Mouse (Mus musculus) gastrocnemius, adult 8-10 months (tissue): ENCODE data around the gene Prkci. TPM values are rescaled to one million over a fixed set of nuclear protein-coding genes. Genes with fewer than 3 reads are reported as not detected.

Experiments used
- DNase-seq, 2 experiments: peaks; one replicate each; pipeline ENCODE4 v3.0.0; 2022; ENCODE audit warnings: low spot score in 2 of 2
- total RNA-seq, 4 experiments: library from RNA; stranded (reverse); gene quantifications; 2 replicates each; pipeline ENCODE4 v1.2.4; 2022

The Prkci gene
- total RNA-seq, 4 experiments from 2014 or later = 1.9 to 4.3 (median 3.3) TPM

- DNase-seq = no peak
Observed at GRCm38 (mm10) chr3:31083507-31084245, 88.1 kb downstream of the Prkci start.

DNA sequence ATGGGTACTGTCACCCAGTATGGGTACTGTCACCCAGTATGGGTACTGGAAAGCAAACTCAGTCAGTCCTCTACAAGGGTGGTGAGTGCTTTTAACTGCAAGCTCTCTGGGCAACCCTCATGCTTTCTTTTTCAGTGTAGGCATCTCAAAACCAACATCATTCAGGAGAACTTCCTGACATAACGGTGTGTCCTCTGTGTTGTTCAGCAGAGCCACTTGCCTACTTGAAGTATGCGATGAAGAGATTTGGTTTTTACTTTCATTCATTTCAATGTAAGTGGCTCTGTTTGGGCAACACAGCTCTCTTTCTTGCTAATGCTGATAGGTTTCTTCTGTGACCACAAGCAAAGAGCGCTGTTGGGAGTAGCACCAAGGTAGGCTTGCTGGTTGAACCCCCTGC lies 89.5 kb downstream of the Prkci start:
- DNase-seq = no peak

GRCm38 (mm10) chr3:31088789-31089775 lies 93.5 kb downstream of the Prkci start:
- no peak for DNase-seq

DNA sequence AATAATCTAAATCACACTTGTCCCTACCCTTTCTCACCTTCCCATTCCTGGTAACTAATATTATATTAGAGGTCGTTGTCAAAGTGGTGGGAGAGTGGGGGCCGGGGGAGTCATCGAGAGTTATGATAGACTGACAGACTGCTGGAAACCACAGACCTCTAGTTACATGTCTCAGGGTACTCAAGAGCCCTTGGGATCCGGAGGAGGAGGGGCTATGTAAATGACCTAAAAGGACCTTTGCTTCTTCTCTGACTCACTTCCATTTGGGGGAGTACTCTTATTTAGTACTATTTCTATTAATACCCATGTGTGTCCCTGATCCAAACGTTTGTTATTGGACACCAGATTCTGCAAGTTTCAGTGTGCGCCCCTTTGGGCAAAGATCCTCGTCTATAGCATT lies 94.4 kb downstream of the Prkci start:
- DNase-seq = no peak

DNA sequence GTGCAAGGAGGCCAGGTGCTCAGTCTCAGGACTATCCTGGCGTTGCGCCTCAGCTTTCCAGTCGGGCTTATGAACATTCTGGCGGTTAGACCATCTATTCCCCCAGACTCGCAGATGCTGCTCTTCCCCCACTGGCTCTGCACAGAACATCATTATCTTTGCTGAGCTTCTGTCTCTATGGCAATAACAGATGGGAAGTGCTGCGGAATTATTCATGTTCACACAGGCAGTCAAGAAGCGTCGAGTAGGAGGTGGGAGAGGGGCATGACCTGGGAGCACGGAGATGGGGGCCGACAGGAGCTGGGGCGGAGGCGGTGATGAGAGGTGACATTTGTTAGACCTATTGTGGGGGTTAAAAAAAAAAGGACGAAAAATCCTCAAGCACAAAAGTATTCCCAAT lies 97.6 kb downstream of the Prkci start:
- no peak for DNase-seq

- peak; percentile 27 to 65 for DNase-seq
Observed at GRCm38 (mm10) chr3:31093627-31094351, 98.2 kb downstream of the Prkci start.

GRCm38 (mm10) chr3:31094531-31095178 lies 99.1 kb downstream of the Prkci start, which contains the start of gene Skil:
Gene Skil, plus strand, starts transcription at chr3:31095058.
- DNase-seq = peak; percentile 89 to 94

DNA sequence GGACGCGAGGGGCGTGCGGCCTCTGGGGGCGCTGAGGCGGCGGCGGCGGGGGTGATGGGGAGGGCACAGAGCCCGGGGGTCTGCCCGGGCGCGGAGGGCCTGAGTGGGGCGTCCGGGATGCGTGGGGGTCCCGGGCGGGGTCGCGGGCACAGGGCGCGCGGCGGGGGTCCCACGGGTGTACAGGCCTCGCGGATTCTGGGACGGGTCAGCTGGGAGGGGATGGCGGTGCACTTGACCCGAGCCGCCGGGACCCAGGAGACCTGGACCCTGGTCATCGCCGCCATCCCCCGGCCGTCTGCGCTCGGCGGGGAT lies 99.6 kb downstream of the Prkci start:
- DNase-seq = no peak

DNA sequence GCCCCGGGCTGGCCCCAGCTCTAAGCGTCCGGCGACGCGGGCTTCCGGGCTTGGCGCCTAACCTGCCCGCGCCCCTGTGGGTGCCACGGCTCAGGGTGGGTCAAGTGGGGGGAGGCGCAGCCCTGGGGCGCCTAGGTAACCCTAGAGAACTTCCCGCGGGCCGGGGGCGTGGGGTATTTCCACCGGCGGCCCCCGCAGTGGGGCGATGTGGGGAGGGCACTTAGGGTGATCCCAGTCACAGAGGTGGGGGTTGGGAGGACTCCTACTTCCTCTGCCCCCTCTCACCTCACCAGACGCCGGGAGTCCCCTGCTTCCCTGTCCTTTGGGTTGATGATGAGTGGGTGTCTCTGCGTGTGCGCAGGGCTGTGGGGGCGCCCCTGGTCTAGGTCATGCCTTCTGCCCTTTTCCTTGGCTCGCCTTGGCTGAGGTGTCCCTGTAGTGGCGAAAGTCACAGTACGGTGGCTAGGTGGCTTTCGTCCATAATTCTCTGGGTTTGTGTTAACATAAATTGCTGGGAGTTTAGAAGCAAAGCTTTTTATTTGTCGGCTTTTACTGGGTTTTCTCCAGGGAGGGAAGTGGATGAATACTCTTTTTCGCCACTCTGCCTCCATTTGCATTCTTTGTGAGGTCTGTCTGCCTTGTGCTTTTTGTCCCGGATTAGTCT lies 100.1 kb downstream of the Prkci start:
- DNase-seq = peak; percentile 10 to 34

GRCm38 (mm10) chr3:31096155-31097101 lies 100.9 kb downstream of the Prkci start:
- no peak for DNase-seq

- no peak for DNase-seq
Observed at GRCm38 (mm10) chr3:31097102-31097720, 101.7 kb downstream of the Prkci start.

DNA sequence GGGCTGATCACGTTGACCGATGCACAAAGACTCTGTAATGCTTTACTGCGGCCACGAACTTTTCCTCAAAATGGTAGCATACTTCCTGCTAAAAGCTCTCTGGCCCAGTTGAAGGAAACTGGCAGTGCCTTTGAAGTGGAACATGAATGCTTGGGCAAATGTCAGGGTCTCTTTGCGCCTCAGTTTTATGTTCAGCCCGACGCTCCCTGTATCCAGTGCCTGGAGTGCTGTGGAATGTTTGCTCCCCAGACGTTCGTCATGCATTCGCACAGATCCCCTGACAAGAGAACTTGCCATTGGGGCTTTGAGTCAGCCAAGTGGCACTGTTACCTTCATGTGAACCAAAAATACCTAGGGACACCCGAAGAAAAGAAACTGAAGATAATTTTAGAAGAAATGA lies 102.4 kb downstream of the Prkci start:
- no peak for DNase-seq

GRCm38 (mm10) chr3:31098556-31098955 lies 103.0 kb downstream of the Prkci start:
- no peak for DNase-seq

GRCm38 (mm10) chr3:31100026-31100425 lies 104.5 kb downstream of the Prkci start:
- no peak for DNase-seq

GRCm38 (mm10) chr3:31100802-31101201 lies 105.3 kb downstream of the Prkci start:
- no peak for DNase-seq
